Mouse (Mus musculus): ENCODE data around the gene Gpr119. TPM values are rescaled to one million over a fixed set of nuclear protein-coding genes. Genes with fewer than 3 reads are reported as not detected.

Gpr119 gene
- polyA plus RNA-seq, 1 experiment from 2014 or later, result not detected

GRCm38 (mm10) chrX:48623379-48624053, 50.8 kb downstream of the Gpr119 start, which contains the start of gene Slc25a14:
TSS of gene Slc25a14 (plus strand) at chrX:48623413.
- Histone ChIP-seq H3K4me1 (no peaks in the 10 kb centered on the region; the same call in 1 of the 2 replicates), H3K27ac (peak within 1 kb of the TSS; percentile 85), H3K9me3 (replicated peaks) (no peaks in the 10 kb centered on the region), H3K36me3 (no peaks in the 10 kb centered on the region), H3K27me3 (ENCODE audit: low read depth, poor library complexity, severe bottlenecking) (0 out of 2 replicates have a peak, but pooled peaks cover 4% of the 10 kb centered on the region), H3K4me3 (peak within 1 kb of the TSS; percentile 59)
- 17% methylated on average over 38 of the region's 38 CpGs for WGBS
- peak; percentile 80 for DNase-seq (ENCODE audit: low spot score)

GRCm38 (mm10) chrX:48623049-48623378, 51.3 kb downstream of the Gpr119 start:
- Histone ChIP-seq H3K9me3 (replicated peaks) (no peaks in the 10 kb centered on the region), H3K4me3 (peak overlapping the region; percentile 59), H3K27me3 (ENCODE audit: low read depth, poor library complexity, severe bottlenecking) (0 out of 2 replicates have a peak, but pooled peaks cover 4% of the 10 kb centered on the region), H3K36me3 (no peaks in the 10 kb centered on the region), H3K4me1 (no peaks in the 10 kb centered on the region; the same call in 1 of the 2 replicates), H3K27ac (peak overlapping the region; percentile 85)
- DNase-seq (ENCODE audit: low spot score), result no peak
- 17% methylated on average over 4 of the region's 4 CpGs for WGBS

Small RNA genes within 50 kb of the gene (microRNA-seq; reads per million reads assigned to microRNA genes)
- not detected for gene Gm27828

Other genes starting within 250 kb of the Gpr119 start
- gene Elf4, start 211.3 kb downstream of the Gpr119 start, polyA plus RNA-seq (2016; fragmentation: Nextera tagmentation; extraction: Ambion mirVana), result 1.8 and 1.9 TPM in 2 replicates
- gene Aifm1, start 160.9 kb downstream of the Gpr119 start, polyA plus RNA-seq (2016; fragmentation: Nextera tagmentation; extraction: Ambion mirVana), result 85.5 and 93.5 TPM in 2 replicates
- gene Rab33a, start 155.2 kb downstream of the Gpr119 start, polyA plus RNA-seq (2016; fragmentation: Nextera tagmentation; extraction: Ambion mirVana), result 2.5 and 3.2 TPM in 2 replicates
- gene Zfp280c, start 80.0 kb downstream of the Gpr119 start, polyA plus RNA-seq (2016; fragmentation: Nextera tagmentation; extraction: Ambion mirVana), result 18.9 and 21.2 TPM in 2 replicates
- 16.2 and 18.1 TPM in 2 replicates for gene Slc25a14, start 51.1 kb downstream of the Gpr119 start, polyA plus RNA-seq (2016; fragmentation: Nextera tagmentation; extraction: Ambion mirVana)
- 23.6 and 30.7 TPM in 2 replicates for gene Rbmx2, start 20.5 kb upstream of the Gpr119 start, polyA plus RNA-seq (2016; fragmentation: Nextera tagmentation; extraction: Ambion mirVana)
- gene Gm595, start 203.2 kb upstream of the Gpr119 start, polyA plus RNA-seq (2016; fragmentation: Nextera tagmentation; extraction: Ambion mirVana), result not detected in 2 replicates